Mouse (Mus musculus) heart, postnatal 10 days (tissue): ENCODE data around the gene D1Pas1. TPM values are rescaled to one million over a fixed set of nuclear protein-coding genes. Genes with fewer than 3 reads are reported as not detected.

Experiments used
- DNase-seq, 2 experiments: peaks; one replicate each; pipeline ENCODE4 v3.0.0; 2021
- intact Hi-C: fragments of 180-260 bp; cut with DNase I; formaldehyde crosslinking; loops from one replicate; pipeline ENCODE4 v1.15.1; 2025
- total RNA-seq, 2 experiments: library from RNA; stranded (reverse); gene quantifications; 2 replicates each; pipeline ENCODE4 v1.2.3; 2021

The D1Pas1 gene
- total RNA-seq, 2 experiments from 2014 or later = 0.12 to 0.30 TPM

DNA sequence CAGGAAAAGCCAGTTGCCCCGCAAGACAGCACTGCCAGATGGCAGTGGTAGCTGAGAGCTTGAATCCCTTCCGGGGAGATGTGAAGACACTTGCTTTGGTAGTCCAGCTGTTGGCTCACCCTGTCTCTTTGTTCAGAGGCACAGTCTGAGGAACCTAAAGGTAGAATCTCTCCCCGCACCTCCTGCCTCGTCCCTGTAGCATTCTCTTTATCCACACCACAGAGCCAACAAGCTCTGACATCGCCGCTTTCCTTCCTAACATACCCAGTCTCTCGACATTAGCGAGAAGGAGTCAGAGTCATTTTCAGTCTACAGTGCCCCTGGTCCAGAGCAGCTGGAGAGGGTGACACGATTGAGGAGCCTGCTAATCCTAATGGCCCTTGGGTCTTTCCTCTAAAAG is 18.9 kb downstream of the D1Pas1 start:
- DNase-seq = no peak
- intact Hi-C loops = no loop called here

DNA sequence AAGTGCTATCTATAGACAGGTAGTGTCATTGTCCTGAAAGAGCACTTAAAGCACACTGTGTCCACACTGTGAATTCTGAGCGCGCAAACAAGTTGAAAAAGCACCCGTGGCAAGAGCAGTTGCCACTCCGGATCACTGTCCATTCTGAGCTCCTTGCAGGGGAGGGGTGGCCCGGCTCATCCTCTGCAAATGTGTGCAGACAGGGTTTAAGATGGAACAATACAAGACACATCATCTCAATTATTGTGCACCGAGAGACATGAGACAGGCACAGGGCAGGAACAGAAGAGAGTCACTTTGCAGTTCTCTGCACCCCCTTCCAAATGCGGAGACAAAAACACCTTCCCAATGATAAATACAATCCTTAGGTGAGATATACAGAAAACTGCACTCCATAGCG is 19.3 kb downstream of the D1Pas1 start:
- intact Hi-C loops = no loop called here
- no peak for DNase-seq

DNA sequence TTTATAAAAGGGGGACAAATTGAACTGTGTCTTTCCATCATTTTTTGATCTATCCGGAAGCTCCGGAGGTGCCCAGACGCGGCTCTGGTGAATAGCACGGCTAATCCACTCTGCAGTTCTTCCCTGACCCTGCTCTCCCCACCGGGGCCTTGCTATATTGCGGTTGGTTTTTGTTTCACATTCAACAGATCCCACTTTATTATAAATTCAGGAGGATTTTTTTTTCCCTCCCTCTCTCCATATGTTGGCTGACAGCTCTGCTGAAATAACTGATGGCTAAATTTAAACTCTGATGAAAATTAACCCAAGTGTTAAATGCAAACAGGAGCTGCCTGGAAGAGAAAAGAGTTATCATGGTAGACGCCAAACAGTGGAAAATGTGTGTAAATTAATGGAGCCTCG is 21.1 kb downstream of the D1Pas1 start:
- no peak for DNase-seq
- intact Hi-C loops = no loop called here

DNA sequence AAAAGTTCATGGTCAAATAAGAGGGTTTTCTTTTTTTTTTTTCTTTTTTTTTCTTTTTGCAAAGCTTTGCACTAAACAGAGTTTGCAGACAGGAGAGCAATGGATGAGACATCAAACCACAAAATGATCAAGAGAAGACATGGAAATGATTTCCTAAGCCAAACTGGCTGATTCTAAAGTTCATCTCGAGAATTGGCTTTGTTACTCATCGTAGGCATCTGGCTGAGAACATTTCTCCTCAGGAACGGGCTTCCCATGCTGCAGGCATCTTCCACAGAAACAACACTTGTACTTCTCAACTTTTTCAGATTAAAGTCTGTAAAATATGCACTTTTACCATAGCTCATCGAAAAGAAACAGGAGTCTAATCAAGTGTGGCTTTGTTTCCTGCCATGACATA is 21.6 kb downstream of the D1Pas1 start:
- no peak for DNase-seq
- intact Hi-C loops = no loop called here

DNA sequence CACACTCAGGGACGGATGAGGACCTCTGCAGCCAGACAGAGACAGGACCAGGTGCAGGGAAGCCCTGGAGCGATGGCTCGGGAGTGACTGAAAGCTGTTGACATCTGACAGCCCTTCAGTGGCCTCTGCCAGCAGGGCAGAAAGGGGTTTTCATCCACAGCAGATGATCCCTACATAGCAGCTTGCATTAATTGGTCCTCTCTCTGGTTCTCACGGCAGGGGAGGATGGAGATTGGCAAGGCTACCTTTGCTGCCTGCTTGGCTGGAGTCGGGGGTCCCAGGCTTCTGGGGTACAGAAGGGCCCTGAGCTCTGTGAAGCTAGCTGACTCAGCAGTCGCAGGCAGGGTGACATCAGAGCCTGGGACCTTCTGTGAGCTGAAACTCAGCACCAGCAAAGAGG is 24.3 kb downstream of the D1Pas1 start:
- intact Hi-C loops = no loop called here
- no peak for DNase-seq

DNA sequence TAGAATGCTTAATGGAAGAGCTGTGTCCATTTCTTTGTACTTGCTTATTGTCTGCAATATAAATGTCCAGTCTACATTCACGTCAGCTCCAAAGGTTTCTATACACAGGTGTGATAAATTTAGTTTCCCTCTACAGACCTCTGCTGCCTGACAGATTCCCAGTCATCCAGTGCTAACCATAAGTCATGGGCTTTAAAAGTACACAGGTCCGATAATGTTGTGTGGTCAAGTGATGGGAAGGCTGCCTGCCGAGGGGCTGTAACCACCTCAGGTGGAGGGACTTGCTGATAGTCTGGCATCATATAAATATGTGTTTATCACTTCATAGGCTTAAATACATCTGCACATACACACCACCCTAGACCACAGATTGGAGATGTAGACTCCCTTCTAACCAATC is 24.9 kb downstream of the D1Pas1 start:
- intact Hi-C loops = no loop called here
- no peak for DNase-seq

DNA sequence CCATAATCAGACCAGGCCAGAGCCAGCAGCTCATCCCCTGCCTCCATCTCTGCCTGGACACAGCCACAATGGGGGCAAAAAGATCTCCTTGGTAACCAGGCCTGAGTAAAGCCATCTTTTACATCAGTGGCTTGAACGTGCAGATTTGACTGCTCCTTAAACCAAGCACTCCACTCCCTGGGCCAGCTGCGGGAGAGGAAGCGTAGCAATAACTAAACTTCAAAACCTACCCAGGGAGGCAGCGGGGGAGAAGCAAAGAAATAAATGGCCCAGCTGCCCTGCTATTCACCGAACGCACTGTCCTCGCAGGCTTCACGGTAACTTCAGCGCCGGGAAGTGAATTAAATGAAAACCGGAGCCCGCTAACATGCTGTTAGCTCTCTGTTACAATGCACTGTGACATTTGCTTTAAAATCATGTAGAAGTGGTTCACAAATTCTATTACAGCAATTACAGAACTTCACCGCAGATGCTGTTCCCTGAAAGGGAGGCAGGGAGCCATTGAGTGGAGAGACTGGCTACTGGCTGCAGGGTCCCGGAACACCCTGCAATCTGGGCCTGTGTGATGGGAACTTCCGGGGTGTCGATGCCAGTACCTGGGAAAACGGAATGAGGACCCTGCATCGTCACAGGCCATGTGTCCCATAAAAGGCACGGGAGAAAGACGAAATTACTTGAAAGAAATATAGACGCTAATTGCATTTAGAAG is 30.5 kb downstream of the D1Pas1 start:
- DNase-seq = no peak
- intact Hi-C loops = no loop called here

DNA sequence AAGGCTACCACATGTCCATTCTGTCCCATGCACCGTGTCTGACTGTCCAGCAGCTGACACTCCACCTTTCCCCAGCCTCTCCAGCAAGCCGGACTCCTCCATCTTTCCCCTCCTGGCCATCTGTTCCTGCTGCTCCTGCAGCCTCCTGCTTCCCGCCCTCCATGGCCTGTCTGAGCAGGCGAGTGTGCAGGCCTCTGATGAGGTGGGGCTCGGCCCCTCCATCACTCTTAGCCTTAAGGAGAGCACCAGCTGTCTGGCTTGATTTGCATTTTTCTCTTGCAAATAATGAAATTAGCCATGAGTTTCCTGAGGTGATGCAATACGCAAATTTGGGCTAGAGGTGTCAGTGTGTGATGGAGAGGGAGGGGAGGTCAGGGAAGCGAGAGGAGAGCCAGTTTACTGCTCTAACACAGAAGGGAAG is 36.2 kb downstream of the D1Pas1 start:
- intact Hi-C loops = no loop called here
- no peak for DNase-seq

DNA sequence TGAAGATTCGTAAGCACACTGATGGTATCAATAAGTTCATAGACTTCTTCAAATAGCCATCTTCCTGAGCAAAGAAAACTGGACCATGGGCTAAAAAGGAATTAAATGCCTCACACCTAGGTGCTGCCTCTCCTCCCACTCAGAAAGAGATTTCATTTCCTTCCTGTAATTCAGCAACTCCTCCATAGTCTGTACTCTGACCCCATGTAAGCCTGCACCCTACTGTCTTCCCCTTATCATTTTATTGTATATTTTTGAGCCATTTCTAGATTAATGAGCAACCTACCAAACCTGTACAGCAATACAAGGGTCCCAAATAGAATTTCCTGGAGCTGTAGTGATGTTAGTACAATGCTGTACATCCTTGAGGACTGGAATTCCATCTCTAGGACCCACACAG is 37.1 kb downstream of the D1Pas1 start:
- DNase-seq = no peak
- intact Hi-C loops = no loop called here

DNA sequence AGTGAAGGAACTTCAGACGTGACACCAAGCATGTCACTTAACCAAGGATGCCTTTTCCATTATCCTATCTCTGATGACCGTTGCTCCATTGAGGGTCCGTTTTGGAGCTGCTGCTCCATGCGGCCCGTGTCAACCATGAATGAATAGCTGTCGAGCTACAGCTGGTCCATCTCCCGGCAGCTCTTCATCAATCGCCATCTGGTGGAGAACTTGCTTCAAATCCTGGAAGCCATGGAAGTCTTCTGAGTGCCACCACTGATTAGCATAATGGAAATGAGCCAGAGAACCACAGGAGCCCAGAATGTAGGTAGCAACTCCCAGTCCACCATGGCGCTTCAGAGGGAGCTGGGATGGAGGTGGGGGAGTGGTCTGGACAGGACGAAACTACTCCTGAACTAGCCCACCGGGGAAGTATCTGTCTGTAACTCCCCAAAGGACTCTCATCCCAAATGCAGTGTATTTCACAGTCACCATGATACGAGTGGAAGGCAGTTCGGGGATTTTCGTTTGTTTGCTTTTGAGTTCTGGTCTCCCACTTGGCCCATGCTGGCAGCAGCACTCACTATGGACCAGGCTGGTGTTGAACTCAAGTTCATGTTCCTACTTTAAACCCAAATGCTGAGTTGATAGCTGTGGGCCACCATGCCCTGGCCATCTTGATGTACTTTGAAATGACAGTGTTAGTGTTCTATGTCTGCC is 39.2 kb downstream of the D1Pas1 start:
- no peak for DNase-seq

DNA sequence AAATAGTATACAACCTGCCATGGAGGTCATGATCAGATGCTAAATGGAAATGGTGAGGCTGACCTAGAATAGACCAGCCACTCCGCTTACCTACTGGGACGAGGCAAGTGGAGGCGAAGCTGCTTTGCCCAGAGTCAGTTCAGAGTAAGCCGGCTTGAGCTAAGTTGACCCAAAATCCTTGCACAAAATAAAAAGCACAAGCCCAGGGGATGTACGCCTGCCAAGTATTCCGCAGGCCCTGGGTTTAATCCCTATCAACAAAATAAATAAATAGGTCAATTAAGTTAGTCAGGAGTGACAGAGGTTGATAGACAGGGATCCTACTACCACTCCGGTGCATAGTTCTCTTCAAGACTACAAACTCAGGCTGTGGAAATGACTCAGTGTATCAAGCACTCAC is 41.0 kb downstream of the D1Pas1 start:
- intact Hi-C loops = no loop called here
- DNase-seq = no peak

More for the DNA sequence above, 39.2 kb downstream of the D1Pas1 start:
- intact Hi-C loops = no loop called here

DNA sequence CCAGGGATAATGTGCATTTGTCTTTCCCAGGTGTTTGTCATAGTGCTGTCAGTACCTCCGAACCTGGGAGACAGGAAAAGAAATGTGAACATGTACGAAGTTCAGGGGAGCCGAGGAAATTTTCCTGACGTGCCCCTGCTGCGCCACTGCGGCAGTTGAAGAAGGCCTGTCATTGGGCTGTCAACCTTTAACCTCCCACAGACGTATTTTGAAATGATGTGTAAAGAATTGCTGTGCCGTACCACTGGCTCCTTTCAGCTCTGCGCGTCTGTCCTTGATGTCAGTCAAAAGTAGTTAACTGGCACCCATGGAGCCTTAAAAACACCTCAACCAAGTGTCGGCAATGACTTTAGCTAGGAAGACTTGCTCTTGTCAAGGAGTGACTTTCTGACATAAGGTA is 42.9 kb downstream of the D1Pas1 start:
- intact Hi-C loops = no loop called here

DNA sequence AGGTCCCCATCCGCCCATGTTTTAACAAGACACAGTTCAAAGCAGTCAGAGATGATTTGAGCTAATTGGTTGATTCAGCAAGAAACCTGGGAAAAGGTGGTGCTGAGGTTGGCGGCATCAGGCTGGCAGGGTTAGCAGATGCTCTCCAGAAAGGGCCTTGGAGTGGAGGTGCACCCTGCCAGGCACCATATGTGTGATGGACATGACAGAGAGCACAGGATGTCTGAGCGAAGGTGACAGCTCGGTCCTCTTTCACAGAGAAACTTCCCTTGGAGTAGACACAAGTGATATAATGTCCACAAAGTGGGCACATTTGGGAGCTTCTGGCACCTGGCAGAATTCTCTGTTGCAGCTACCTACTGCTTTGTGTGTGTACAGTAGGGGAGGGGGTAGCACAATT is 44.4 kb downstream of the D1Pas1 start:
- DNase-seq = no peak
- intact Hi-C loops = no loop called here

More for the DNA sequence above, 42.9 kb downstream of the D1Pas1 start:
- DNase-seq = no peak

DNA sequence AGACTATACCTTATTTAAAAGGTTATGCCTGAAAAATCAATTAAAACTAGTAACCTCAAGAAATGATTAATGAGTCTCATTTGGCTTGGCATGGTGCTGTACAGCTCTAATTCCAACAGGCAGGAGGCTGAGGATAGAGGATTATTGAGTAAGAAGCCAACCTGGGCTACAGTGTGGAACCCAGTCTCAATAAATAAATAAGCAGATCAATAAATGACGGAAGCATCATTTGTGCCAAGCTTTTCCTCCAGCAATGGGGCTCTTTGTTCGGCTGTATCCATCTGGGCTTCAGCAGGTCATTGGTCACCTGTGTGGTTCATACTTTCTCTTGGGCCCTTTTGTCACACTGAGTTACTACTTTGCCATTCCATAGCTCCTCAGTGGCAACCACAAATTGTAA is 46.9 kb downstream of the D1Pas1 start:
- no peak for DNase-seq
- intact Hi-C loops = no loop called here

DNA sequence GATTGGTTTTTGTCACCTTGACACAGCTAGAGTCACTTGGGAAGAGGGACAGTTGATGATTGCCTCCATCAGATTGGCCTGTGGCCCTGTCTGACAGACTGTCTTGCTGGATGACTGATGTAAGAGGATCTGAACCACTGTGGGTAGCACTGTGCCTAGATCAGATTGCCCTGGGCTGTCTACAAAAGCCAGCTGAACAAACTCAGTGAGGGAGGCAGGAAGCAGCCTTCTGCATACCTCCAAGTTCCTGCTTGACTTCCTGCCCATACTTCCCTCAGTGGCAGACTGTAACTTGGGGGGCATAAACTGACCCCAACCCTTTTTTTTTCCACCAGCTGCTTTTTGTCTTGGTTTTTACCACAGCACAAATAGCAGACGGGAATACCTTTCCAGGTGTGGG is 48.5 kb downstream of the D1Pas1 start:
- intact Hi-C loops = no loop called here
- no peak for DNase-seq

DNA sequence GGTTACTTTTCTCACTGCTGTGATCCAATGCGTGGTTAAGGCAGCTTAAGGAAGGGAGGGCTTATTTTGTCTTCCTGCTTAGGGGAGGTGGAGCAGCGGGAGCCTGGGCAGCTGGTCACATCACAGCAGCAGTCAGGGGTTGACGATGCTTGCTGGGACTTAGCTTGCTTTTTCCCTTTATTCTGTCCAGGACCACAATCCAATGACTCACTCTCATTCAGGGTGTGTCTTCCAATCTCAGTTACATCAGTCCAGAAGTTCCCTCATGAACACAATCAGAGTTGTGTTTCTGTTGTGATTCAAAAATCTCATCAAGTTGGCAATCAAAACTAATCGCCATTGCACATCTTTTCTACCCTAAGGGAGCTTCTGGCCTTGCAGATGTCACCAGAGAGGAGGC is 48.9 kb downstream of the D1Pas1 start:
- DNase-seq = no peak
- intact Hi-C loops = no loop called here

DNA sequence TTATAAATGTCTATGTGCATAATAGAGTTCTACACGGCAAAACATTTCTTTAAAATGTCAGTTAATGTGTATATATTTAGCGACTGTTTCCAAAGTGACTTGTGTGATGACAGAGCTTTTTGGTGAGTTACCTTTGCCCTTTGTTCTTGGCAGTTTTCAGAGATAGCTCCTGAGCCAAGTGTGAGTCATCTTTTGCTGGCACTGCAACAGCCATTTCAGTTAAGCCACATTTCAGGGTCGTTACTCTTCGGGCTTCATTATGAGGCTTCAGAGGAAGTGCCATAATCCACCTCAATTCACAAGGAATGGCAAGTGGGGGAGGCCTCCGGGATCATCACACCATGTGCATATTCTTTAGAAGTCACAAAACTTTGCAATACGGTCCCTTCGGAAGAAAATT is 52.8 kb downstream of the D1Pas1 start:
- intact Hi-C loops = no loop called here
- peak; percentile 18 to 34 for DNase-seq

Other genes starting within 250 kb of the D1Pas1 start
- 10 to 100 TPM; 11.1 to 13.1 TPM for gene Rrp15, start 218.1 kb upstream of the D1Pas1 start, total RNA-seq
- under 1 TPM; 0.40 to 0.43 TPM for gene Spata17, start 248.0 kb downstream of the D1Pas1 start, total RNA-seq
- 10 to 100 TPM; 13.8 to 16.2 TPM for gene Gpatch2, start 248.1 kb downstream of the D1Pas1 start, total RNA-seq